Mouse (Mus musculus): ENCODE results near the gene Farp1.

DNA sequence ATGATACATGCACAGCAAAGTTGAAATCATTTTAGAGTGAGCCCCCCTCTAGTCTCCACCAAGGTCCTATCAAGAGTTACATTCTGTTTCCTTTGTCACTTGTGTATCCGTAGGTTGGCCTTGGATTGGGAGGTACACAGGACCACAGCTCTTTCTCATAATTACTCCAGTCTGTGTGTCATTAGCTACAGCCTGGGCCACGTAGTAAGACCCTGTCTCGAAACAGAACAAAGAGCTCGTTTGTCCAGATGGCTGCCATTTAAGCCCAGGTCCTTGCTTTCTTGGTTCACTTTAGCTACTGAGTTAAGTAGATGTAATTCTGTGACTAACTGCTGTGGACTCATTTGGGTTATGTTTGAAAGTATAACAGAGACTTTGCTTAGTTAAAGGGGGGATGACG, 12.6 kb upstream of the Farp1 start:
- TF ChIP-seq EP300 (IDR thresholded peaks at IDR 0.05; ENCODE audit: insufficient read depth, low read depth, low read length) (no peak), CTCF (IDR thresholded peaks at IDR 0.05; ENCODE audit: low read depth, low read length) (no peak)
